Mouse (Mus musculus) ZHBTc4 (cell line): ENCODE results near the gene Svip.

Experiments
- DNase-seq: peaks from one replicate; pipeline ENCODE4 v3.0.0-alpha.2; 2011; ENCODE audit warnings: low read depth, low spot score

Gene Svip

DNA sequence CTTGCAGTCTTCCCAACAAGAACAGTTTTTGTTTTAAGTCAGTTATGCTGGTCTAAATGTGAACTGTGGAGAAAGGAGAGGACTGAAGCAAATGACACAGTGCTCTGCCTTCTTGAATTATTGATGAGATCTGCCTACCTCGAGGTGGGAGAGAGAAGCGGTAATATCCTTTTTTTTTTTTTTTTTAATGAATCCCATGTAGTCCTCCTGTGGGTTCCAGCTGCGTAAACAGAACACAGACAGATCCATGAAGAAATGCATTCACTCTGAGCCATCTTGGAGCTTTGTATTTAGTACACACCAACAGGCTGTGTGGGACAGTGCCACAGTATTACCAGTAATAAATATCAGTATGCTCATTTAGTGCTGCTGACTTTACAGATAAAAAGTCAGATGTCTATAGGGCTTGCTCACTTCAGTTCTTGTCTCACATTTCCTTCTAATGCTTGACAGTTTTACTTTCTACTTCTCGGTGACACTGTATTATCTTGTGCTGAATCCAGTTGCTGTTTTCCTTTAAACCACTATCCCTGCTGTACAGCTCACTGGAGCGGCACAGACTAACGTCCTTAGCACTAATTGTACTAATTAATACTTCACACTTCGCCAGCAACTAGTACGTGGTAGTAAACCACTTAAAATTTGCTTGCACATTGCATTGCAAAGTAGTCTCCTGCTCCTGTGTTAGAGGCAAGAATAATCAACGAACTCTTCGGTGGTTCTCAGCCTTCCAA is 43.4 kb downstream of the Svip start:
- DNase-seq: no peak

GRCm38 (mm10) chr7:51960698-51961374 is 45.0 kb downstream of the Svip start:
- no peak for DNase-seq

- peak; percentile 68 for DNase-seq
Measured at GRCm38 (mm10) chr7:51957766-51958165, 48.1 kb downstream of the Svip start.

GRCm38 (mm10) chr7:51955424-51956041 is 50.3 kb downstream of the Svip start:
- DNase-seq: peak; percentile 40
